Mouse (Mus musculus): ENCODE data around the gene Rpl10a.
"Not testable (repeated sequence)": the region's sequence is repeated elsewhere in the genome, so short reads cannot be mapped to it uniquely, and the experiment has no call there.

Rpl10a gene

DNA sequence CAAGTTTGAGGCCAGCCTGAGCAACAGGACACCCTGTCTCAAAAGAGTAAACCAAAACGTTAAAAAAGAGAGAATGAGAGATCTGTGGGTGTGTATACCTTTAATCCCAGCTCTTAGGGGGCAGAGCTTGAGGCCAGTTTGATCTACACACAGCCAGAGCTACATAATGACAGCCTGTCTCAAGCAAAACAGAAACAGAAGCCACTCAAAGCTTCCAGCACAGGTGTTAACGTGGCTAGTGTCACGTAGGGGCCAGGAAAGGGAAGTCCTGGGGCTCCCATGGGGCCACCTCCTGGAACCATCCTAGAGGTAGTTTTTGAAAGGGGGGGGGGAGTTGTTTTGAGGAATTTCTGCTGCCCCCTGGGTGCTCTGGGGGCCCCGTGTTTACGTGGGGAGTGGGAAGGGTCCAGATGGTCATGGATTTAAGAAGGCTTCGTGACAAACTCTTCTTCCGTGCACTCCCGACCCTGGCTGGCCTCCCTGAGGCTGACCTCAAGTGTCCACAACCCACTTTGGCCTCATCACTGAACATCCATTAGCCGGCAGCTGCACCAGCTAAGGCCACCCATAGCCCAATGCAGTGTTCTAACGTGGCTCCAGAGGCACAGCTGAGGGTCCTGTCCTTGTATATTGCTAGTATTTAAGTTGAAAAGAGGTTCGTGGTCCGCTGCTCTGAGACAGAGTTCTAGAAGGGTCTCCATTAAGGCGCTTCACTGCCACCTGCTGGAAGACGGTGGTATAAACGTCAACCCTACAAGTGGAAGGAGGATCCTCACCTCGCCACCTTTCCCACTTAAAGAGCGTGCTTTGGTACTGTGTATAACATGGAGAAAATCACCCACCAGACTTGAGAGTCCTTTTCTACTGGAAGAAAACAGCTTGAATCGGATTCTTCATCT lies 19.7 kb upstream of the Rpl10a start:
- DNase-seq = peak; percentile 91

DNA sequence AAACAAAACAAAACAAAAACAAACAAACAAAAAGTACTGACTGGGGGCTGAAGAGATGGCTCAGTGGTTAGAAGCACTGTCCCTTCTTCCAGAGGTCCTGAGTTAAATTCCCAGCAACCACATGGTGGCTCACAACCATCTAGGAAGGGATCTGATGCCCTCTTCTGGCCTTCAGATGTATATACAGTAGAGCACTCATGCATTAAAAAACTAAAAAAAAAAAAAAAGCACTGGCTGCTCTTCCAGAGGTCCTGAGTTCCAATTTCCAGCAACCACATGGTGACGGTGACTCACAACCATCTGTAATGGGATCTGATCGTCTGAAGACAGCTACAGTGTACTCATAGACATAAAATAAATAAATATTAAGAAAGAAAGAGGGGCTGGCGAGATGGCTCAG lies 17.4 kb upstream of the Rpl10a start:
- no peak for DNase-seq

DNA sequence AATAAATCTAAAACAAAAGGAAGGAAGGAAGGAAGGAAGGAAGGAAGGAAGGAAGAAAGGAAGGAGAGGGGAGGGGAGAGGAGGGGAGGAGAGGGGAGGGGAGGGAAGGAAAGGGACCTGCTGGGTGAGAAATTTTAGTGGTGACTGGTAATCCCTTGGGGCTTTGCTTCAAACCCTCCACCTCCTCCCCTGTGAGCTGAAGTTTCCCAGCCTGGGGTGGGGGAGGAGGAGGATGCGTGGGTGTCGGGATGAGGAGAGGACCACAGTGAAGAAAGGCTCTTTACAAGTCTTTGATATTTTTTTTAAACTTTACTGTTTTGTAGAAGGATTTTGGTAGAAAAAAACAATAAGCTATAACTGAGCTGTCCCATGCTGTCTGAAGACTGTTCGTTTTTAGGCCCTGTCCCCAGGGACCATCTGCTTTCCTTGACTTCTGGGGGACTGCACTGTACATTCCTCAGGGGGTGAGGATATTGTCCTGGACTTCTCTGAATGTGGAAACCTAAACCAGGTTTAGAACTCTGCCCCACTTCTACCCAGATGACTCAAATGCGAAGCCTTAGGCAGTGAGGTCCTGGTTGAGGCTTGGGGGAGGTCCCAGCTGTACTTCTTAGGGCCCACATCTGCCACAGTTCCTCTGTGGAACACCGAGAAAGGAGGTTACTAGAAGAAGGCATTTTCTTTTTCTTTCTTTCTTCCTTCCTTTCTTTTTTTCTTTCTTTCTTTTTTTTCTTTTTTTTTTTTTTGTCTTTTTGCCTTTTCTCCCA lies 16.7 kb upstream of the Rpl10a start:
- no peak for DNase-seq

DNA sequence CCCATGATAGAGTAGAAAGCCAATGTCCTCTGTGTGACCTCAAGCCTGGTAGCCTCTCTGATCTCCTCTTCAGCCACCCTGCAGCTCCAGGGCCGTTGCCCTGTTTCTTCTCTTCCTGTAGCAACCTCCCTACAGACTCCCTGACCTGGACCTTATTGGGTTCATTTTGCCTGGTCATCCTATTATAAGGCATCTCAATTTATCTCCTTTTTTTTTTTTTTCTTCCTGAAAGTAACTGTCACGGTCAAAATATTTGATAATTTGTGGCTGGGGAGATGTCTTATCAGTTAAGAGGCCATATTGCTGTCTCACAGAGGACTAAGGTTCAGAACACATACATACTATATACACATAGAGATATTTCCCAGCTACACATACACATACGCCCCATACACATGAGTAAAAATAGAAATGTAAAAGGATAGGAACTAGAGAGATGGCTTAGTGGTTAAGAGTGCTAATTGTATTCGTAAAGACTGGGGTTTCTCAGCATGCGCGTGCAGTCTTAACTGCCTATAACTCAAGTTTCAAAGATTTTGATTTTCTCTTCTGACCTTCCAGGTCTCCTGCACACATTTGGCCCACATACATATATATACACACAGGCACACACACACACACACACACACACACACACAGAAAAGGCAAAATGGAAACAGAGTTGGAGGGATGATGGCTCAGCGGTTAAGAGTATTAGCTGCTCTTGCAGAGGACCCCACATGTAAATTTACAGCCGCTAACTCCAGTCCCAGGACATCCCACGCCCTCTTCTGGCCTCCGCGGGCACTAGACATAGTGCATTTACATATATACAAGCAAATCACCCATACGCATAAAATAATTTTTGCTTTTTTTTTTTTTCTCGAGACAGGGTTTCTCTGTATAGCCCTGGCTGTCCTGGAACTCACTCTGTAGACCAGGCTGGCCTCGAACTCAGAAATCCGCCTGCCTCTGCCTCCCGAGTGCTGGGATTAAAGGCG lies 15.7 kb upstream of the Rpl10a start:
- DNase-seq = peak; percentile 49

DNA sequence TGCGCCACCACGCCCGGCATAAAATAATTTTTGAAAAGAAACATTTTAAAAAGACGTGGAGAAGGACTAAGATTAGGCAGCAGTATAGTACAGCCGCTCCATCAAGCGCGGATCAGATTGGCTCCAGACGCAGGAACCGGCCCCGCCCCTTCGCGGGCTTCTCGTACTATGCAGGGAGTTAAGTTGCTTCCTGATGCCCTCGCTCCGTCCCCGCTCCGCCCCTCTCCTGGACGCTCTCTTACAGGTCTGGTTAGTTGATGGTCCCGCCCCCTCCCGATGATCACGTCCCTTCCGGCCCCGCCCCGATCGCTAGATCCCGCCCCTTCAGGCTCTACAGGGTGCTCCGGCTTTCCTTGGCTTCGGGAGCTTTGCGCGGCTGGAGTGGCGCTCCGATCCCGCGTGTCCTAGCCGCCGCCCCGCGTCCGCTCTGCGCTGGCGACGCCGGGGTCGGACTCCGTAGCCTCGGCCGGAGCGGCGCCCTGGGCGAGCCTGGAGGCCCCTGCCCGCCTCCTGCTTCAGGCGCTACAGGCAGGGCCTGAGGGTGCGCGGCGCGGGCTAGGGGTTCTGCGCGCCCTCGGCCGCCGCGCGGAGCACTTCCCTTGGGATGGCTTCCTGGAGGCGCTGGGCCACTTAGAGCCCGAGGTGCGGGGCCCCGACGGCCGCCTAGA lies 14.9 kb upstream of the Rpl10a start, which contains the start of gene Fance:
Gene Fance (plus strand): TSS at position 308 of the 668 bp plus-strand sequence.
- peak; percentile 94 for DNase-seq

DNA sequence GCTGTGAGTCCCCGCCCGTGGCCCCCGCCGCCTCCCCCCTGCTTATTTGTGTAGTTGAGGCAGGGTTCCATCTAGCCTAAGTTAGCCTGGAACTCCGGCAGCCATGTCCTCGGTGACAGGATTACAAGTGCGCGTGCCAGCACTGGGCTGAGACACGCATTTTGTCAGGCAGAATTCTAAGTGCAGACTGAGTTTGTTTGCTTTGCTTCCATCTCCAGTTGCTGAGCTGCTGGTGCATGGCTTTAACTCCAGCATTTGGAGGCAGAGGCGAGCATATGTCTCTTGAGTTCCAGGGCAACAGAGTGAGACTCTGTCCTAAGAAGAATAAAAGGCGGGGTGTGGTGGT lies 14.4 kb upstream of the Rpl10a start:
- no peak for DNase-seq

DNA sequence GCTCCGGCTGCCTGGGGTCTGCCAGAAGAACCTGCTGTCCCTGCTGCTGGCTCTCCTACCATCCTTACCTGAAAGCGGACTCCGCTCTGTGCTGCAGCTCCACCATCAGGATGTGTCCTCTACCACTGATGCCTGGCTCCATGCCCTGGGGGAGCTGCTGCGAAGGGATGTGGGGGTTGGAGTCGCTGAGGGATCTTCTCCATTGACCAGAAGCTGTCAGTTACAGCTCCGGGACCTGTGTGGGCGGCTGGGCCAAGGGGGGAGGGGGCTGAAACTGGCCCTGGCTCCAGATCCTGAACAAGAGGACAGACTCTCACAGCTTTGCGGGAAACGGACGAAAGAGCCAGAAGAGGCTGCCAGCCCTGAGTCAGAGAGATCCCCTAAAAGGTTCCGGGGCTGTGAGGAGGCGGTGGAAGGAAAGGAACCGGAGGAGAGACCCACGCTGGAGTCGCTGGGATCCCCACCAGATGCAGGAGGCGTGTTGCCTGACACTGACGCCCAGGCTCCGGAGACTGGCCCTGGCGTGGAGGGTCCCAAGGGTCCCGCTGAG lies 12.6 kb upstream of the Rpl10a start:
- DNase-seq = no peak

DNA sequence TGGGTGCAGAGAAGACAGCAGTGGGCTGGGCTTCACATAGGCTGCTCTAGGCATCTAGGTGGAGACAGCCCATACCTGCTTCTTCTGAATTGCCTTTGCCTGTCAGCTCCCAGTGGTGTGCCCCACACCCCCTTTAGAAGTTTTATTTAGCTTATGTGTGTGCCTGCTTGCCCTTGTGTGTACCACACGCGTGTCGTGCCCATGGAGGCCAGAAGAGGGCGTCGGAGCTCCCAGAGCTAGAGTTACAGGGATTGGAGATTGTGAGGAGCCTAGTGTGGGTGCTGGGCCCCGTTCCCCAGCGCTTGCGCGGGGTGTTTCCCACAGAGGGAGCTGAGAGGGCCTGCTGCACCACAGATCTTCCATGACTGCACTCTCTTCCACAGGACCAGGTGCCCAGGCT lies 11.8 kb upstream of the Rpl10a start:
- DNase-seq = no peak

DNA sequence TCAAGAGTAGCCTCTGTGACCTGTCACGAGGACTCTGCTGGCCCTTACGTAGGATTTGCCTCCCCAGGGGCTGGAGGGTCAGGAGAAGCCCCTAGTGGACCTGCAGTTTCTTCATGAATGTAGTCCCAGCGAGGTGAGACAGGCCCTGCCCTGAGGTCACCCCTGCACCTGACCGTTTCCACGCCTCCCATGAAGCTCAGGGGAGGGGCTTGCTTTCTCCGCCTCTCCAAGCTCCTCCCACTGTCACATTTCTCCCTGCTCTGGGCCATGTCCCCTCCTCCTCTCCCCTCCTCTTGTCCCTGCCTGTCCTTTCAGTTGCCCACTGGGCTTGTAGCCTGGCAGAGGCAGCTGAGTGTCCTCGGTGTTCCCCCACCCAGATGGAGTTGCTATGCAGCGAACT lies 11.2 kb upstream of the Rpl10a start:
- DNase-seq = no peak

DNA sequence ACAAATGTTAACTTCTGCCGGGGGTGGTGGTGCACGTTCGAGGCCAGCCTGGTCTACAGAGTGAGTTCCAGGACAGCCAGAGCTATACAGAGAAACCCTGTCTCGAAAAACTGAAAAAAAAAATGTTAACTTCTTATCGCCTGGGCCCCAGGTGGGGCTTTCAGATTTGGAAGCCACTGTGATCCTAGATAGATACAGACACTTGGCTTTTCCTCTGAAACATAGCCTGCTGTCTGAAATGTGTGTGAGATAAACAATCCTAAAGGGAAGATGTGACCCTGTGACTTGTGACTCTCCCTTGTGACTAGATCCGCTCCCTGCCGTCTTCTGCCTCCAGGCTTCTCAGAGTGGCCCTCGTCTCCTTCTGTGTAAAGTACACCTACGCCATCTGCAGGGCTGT lies 10.5 kb upstream of the Rpl10a start:
- no peak for DNase-seq

DNA sequence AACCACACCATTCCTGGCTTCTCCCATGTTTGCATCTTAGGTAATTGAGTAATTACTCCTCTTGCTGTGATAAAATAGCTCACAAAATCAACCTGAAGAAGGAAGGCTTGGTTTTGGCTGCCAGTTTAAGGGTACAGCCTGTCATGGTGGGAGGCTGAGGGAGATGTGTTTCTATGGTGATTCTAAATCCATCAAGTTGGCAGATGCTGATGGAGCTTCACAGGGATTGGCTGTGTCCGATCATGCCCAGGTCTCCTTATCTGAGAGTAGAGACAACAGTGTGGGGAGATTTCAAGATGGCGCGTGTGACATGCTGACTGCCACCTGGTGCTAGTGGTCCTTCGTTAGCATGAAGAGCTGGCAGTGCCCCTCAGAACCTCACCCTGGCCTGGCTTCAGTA lies 6.6 kb upstream of the Rpl10a start:
- DNase-seq = no peak

DNA sequence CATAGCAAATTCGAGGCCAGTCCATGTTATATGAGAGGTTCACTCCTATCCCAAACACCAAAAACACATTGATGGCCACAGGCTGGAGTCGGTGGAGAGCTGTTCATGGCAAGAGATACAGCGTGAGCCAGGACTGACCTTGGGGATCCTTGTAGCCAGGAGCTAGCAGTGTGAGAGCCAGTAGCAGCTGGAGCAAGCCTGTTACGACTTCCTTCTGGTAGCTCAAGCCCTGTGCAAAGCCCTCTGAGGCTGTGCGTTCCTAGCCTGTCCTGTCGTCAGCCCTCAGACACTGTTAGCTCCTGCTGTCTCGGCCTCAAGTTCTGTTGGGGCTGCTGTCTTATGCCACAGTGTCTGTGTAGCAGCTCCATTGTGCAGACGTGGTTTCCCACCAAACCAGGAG lies 4.5 kb upstream of the Rpl10a start:
- no peak for DNase-seq

DNA sequence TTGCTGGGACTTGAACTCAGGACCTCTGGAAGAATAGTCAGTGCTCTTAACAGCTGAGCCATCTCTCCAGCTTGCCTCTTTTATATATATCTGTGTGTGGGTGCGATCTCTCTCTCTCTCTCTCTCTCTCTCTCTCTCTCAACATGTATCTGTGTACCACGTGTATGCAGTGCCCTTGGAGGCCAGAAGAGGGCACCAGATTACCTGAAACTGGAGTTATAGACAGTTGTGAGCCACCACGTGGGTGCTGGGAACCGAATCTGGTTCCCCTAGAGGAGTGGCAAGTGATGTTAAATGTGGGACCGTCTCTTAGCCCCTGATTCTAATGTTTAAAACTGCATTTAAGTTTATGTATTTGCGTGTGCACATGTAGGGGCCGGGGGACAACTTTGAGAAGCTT lies 3.9 kb upstream of the Rpl10a start:
- not testable (repeated sequence) for DNase-seq

DNA sequence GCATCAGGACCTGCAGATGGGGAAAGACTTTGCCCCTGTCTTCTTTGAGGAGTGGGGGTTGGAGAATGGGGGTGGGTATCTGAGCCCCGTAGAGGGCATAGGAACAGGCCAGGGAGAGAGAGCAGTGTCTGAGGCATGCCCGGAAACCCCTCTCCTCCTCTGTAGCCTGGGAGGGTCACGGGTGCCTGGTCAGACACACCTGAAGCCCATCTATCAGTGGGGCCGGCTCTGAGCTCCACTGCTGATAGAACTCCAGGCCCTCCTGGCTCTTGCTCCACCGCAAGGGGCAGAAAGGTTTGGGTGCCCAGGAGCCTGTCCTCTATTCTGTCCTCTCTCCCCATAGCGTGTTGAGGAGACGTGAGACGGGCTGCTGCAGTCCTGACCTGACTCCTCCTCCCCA lies 2.5 kb upstream of the Rpl10a start:
- no peak for DNase-seq

DNA sequence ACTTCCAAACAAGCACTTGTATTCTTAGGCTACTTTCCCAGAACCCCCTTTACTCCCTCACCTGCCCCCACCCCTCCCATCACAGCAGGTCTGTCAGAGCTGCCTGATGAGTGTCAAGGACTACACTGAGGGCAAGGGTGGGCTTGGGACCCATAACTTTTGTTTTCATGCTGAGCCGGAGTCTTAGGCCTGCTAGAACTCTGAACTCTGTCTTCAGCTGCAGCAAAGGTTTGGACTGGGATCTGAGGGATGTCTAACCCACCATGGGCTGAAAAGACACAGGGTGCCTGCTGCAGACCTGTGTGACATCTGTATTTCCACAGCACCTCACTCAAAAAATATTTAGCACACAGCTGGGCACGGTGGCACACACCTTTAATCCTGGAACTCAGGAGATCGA lies 1.3 kb upstream of the Rpl10a start:
- DNase-seq = no peak

DNA sequence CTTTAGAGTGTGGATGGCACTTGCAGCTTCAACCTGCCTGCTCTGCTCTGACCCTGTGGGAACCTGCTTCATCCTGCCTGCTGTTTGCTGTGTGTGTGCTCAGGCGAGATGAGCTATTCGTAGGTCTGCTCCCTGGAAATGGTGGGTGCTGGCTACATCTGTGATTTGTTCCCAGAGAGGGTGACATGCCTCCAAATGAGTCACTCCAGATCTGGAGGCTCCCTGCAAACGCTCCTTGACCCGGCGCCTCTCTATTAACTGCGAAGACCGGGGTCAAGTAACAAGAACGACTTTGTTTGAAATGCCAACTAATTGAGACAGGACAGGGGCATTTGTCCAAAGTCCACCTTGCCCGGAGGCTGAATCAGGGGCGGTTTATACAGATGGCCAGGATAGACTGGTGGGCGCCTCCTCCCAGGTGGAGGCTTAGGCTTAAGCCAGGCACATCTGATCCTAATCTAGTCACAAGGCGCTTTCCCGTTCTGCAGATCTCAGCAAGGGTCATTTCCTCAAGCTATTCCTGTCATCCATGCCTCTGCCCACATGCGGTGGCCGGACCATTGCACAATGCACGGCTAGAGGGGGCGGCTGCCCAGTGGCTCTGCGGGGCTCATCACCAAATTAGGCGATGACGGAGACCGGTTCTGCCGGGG lies 472 bp upstream of the Rpl10a start:
- DNase-seq = no peak

DNA sequence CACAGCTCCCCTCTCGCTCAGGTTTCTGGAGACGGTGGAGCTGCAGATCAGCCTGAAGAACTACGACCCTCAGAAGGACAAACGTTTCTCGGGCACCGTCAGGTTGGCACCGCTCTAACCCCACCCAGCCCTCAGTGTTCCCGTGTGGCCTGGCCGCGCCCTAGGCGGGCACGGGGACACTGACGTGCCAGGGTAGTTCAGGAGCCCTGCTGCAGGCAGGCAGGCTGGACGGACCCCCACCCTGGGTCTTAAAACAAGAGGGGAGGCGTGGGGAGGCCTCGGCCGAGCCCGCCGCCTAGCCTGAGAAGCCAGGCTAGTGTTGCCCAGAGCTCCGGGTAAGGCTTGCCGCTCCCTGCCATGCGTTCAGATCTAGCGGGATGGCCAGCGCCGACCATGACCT lies 675 bp downstream of the Rpl10a start:
- DNase-seq = no peak

DNA sequence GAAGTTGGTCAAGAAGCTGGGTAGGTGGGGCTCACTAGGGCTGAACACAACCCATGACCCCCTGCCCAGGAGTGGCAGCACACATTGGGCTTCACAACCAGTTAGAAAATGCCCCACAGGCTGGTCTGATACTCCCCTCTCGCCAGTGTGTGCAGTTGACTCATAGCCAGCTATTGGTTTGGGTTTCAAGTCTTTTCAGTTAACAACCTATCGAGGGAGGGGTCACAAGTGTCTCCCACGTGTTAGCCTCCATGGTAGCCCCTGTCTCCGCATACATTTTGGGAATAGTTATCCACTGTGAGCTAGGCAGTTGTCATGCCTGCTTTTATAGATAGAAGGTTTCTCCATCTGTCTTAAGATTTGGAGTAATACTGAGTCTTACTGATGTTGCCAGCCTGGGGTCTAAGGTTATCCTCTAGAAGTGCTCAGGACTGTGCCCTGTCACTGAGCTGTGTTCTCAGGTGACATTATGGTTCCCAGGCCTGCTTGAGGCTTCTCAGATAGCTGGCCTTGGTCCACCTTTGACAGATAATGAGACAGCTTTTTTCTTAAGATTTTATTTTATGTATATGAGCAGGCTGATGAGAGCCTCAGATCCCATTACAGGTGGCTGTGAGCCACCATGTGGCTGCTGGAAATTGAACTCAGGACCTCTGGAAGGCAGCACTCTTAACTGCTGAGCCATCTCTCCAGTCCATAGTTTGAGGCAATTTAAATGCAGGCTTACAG lies 1.4 kb downstream of the Rpl10a start:
- no peak for DNase-seq

DNA sequence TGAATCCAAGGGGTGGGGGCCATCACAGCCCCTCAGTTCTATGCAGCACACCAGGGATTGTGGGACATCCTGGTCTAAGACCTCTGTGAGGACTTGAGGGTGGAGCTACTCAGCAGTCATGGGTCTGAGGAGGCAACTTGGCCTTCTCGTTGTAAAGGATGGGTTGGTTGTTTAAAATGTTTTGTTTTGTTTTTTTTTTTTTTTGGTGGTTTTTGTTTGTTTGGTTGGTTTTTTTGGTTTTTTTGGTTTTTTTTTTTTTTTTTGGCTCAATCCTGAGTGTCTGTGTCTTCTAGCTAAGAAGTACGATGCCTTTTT lies 1.9 kb downstream of the Rpl10a start:
- DNase-seq = no peak

DNA sequence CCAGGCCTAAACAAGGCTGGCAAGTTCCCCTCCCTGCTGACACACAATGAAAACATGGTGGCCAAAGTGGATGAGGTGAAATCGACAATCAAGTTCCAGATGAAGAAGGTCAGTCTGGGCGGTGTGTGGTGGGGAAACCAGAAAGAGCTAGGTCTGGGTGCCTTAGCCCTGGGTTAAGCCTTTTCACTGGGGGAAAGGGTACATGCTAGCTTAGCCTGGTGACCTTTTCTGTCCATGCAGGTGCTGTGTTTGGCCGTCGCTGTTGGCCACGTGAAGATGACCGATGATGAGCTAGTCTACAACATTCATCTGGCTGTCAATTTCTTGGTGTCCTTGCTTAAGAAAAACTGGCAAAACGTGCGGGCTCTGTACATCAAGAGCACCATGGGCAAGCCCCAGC lies 2.3 kb downstream of the Rpl10a start:
- DNase-seq = not testable (repeated sequence)

Measured in thymus, postnatal 25 days (tissue).